Mouse (Mus musculus) E14TG2a.4 (cell line): Measurements from ENCODE around the gene Tnks2.

Experiments used
- H3K27me3 ChIP-seq: 2 replicates; pipeline ENCODE4 v1.6.1; 2014; ENCODE audit warnings: low read length, control low read depth; ENCODE audit not compliant: insufficient read depth
- H3K36me3 ChIP-seq: 2 replicates; pipeline ENCODE4 v1.6.1; 2014; ENCODE audit warnings: low read length, control low read depth; ENCODE audit not compliant: insufficient read depth
- H3K4me1 ChIP-seq: replicated peaks from 2 replicates; pipeline ENCODE4 v1.6.1; 2014; ENCODE audit warnings: low read depth, low read length, control low read depth
- H3K4me3 ChIP-seq: replicated peaks from 2 replicates; pipeline ENCODE4 v1.5.1; 2014; ENCODE audit warnings: mild to moderate bottlenecking, low read length
- H3K9me3 ChIP-seq: 2 replicates; pipeline ENCODE4 v1.6.1; 2014; ENCODE audit warnings: low read length, control low read depth
- CTCF ChIP-seq: conservative IDR thresholded peaks from 2 replicates; pipeline ENCODE4 v1.5.1; 2014; ENCODE audit warnings: low read length
- NANOG ChIP-seq: IDR thresholded peaks from 2 replicates; pipeline ENCODE4 v1.6.1; 2014; ENCODE audit warnings: borderline replicate concordance, low read length, mixed read lengths
- POU5F1 ChIP-seq: IDR thresholded peaks from 2 replicates; pipeline ENCODE4 v1.6.1; 2014; ENCODE audit warnings: low read length, borderline replicate concordance

The Tnks2 gene

DNA sequence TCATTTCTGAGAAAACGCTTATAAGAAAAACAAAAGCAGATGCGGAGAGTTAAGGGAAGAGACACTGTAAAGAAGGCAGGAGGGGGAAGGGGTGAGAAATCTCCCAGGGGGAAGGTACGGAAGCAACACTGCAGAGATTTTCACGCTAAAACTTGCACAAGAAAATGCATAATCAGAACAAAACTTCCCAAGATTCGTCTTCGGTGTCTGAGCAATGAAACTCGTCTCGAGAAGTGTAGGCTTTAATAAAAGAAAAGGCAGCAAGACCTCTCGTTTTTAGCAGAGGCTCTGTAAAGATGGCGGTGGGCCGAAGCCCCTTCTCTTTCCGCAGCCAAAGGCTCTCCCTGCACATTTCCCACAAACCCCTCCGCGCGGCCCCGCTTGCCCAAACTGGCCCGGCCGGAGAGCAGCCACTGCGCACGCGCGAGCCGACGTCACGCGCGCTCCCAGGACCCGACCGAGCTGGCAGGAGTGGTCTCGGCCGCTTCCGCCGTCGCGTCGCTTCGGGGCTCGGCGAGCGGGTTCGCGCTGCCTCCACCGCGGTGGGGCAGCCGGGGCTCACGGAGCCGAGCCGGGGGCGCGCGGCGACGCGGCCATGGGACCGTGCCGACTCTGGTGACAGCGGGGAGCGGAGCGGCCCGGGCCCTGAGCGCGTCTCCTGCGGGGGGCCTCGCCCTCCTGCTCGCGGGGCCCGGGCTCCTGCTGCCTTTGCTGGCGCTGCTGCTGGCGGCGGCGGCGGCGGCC is at the start of gene Tnks2:
Gene Tnks2 (plus strand): TSS at position 445 of the 744 bp plus-strand sequence.
- TF ChIP-seq NANOG = no peak
- no peak for TF ChIP-seq CTCF
- TF ChIP-seq POU5F1 = no peak

DNA sequence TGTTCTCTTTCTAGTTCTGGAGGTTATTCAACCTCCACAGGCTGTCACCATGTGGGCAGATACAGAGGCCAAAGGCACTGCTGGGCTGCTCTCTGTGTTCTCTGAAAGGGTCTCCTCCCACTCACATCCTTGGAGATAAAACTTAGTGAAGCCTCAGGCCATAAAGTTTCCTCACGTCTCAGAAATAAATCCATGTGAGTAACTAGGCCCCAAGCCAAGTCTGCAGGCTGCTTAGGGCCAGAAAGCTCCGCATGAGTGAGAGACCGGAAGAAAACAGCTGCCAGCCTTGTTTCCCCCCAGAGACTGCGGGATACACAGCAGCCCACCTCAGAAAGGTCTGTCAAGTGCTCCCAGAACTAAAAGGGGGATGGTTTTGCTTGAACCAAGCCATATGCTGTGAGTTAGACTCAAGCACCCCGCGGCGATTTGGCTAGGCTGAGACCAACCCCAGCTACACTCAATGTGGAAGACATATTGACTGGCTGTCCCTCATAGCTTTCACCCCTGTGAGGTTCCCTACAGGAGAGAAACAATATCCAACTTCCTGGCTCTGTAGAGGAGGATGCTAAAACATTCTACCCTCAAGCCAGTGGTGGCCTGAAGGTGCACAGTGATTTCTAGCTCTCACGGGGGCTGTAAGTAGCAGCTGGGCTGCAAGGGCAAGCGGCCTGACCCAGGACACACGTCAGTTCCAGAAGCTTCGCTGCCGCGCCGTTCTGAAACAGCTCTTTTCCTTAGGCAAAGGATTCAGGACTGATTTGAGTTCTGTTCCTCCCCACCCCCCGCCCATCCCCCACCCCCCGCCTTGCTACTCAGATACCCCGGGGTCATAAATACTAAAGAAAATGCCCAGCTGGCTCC is 43.9 kb upstream of the Tnks2 start:
- Histone ChIP-seq H3K27me3 (peaks cover 3% of the 10 kb centered on the region), H3K4me1 (peaks cover 6% of the 10 kb centered on the region), H3K36me3 (no peaks in the 10 kb centered on the region), H3K4me3 (no peak overlapping the region), H3K9me3 (no peaks in the 10 kb centered on the region)
- TF ChIP-seq NANOG (no peak), POU5F1 (no peak), CTCF (no peak)

More for the DNA sequence above, at the start of gene Tnks2:
- Histone ChIP-seq H3K9me3 (no peaks in the 10 kb centered on the region), H3K4me3 (peak within 1 kb of the TSS; percentile 92), H3K36me3 (peaks cover 16% of the 10 kb centered on the region), H3K27me3 (no peaks in the 10 kb centered on the region), H3K4me1 (peaks cover 46% of the 10 kb centered on the region)

DNA sequence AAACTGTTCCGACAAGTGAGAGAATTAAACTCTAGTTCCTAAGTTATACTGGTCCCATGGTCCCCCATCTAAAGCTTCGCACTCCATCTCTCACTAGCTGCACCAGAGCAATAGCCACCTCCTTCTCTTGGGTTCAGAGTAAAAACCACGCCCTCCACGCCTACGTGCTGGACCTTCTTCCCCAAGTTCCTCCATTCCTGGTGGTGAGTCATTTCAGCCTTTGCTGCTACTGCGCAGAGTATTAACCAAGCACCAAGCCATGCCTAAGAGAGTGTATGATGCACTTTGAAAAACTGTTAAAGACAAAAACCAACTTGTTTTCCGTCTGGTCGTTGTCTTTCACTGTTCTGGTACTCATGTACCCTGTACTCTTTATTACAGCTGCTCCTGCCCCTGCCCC is 41.4 kb upstream of the Tnks2 start:
- TF ChIP-seq NANOG = no peak
- peaks cover 6% of the 10 kb centered on the region for H3K27me3 ChIP-seq
- no peaks in the 10 kb centered on the region for H3K9me3 ChIP-seq
- no peaks in the 10 kb centered on the region for H3K36me3 ChIP-seq
- H3K4me1 ChIP-seq = peaks cover 6% of the 10 kb centered on the region
- H3K4me3 ChIP-seq = no peak overlapping the region

DNA sequence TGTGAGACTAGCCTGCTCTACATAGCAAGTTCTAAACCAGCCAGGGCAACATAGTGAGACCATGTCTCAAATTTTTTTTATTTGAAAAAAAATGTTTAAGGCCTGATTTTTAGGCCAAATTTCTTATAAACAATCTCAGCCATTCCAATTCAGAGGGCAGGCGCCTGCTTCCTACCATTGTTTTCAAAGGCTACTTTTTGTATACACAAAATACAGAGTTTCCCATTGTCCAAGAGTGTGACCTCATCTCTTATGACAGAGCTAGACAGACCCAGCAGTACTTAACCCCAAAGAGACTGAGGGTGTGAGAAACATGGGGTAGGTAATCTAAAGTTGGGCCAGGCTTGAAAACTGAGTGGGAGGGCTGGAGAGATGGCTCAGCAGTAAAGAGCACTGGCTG is 40.6 kb upstream of the Tnks2 start:
- H3K36me3 ChIP-seq = no peaks in the 10 kb centered on the region
- peaks cover 6% of the 10 kb centered on the region for H3K4me1 ChIP-seq
- H3K27me3 ChIP-seq = peaks cover 6% of the 10 kb centered on the region
- no peaks in the 10 kb centered on the region for H3K9me3 ChIP-seq
- no peak overlapping the region for H3K4me3 ChIP-seq
- TF ChIP-seq POU5F1 (no peak), CTCF (no peak), NANOG (no peak)

DNA sequence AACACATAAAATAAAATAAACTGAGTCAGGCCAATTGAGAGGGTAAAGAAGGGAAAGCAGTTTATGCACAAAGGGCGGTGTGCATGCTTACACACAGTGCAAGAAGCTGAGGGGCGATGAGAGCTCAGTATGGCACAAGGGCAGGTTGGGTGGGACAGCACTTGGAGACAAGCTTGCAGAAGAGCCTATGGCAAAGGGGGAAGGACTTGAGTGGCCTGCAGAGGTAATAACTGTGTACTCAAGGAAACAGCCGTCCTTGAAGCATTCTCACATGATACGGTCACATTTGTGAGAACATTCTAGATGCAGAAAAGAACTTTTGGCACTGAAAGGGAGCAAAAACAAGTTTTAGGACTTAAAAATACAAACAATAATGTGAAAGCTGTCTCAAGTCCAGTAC is 40.0 kb upstream of the Tnks2 start:
- no peaks in the 10 kb centered on the region for H3K9me3 ChIP-seq
- no peaks in the 10 kb centered on the region for H3K36me3 ChIP-seq
- no peak for TF ChIP-seq NANOG
- TF ChIP-seq CTCF = no peak
- no peak for TF ChIP-seq POU5F1

DNA sequence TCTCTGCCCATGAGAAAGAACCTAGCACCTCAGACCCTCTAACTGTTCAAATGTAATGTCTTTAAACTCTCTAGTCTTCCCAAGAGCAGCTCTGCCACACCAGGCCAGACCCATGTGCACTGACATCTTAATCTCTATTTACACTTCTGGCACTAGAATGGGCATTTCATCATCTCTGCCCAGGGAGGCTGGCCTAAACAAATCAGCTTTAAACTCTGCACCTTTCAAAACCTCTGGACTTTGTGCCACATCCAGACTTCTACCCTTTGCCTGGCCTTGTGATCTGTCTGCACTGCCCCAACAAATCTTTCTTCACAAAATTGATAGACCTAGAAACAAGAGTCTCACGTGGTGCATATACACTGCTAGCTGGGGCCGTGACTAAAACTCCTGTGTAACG is 38.8 kb upstream of the Tnks2 start:
- no peak overlapping the region for H3K4me3 ChIP-seq
- H3K4me1 ChIP-seq = peaks cover 1% of the 10 kb centered on the region
- H3K27me3 ChIP-seq = peaks cover 11% of the 10 kb centered on the region; the same call in 1 of the 2 replicates
- no peaks in the 10 kb centered on the region for H3K9me3 ChIP-seq
- TF ChIP-seq NANOG (no peak), CTCF (no peak), POU5F1 (no peak)
- no peaks in the 10 kb centered on the region for H3K36me3 ChIP-seq

More for the DNA sequence above, 40.0 kb upstream of the Tnks2 start:
- H3K4me1 ChIP-seq = peaks cover 6% of the 10 kb centered on the region
- H3K27me3 ChIP-seq = peaks cover 6% of the 10 kb centered on the region
- H3K4me3 ChIP-seq = no peak overlapping the region

DNA sequence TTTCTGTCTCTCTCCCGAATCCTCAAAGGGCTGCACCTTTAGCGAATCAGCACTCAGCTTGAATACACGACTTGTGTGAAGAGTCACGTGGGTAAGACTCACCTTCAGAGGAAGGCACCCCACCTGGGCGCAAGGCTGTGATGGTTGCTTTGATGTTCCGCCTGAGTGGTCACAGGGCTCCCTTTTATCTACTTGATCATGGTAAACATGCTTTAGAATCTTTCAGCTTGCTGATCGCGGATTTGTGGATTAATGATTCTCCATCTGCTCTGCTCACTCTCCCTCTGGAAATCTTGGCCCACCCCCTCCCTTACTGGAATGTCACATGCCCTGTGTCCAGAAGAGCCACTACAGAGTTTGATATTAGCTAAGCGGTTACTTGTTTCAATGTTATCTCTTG is 37.1 kb upstream of the Tnks2 start:
- H3K4me3 ChIP-seq = no peak overlapping the region

DNA sequence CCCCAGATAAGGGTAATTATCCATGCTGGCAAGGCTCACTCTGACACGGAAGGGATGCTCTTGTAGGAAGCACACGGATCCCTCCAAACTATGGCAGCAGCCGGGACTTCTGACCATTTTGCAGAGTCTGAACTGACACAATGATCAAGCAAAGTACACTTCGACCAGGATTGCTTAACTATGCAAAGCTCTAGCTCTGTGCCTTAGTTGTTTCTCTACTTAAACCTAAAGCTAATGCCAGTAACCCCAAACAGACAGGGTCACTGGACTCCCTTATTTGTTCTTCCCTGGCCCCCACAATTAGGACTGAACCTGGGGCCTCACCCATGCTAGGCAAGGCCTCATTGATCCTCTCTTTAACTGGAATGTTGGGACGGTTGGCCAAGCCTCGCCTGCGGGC is 33.7 kb upstream of the Tnks2 start:
- Histone ChIP-seq H3K27me3 (peaks cover 10% of the 10 kb centered on the region; the same call in 1 of the 2 replicates), H3K9me3 (no peaks in the 10 kb centered on the region), H3K36me3 (no peaks in the 10 kb centered on the region), H3K4me3 (no peak overlapping the region), H3K4me1 (0 out of 2 replicates have a peak, but pooled peaks cover 2% of the 10 kb centered on the region)
- TF ChIP-seq POU5F1 = no peak; the same call in 1 of the 2 replicates
- no peak for TF ChIP-seq CTCF
- no peak for TF ChIP-seq NANOG

More for the DNA sequence above, 37.1 kb upstream of the Tnks2 start:
- no peaks in the 10 kb centered on the region for H3K9me3 ChIP-seq
- H3K27me3 ChIP-seq = peaks cover 13% of the 10 kb centered on the region; the same call in 1 of the 2 replicates
- 0 out of 2 replicates have a peak, but pooled peaks cover under 1% of the 10 kb centered on the region for H3K4me1 ChIP-seq
- H3K36me3 ChIP-seq = no peaks in the 10 kb centered on the region
- TF ChIP-seq NANOG (no peak), CTCF (no peak), POU5F1 (no peak)
